In genomic region chr11:69365722-69366121, GRCm38 (mm10) we compare ENCODE assay signal across 8 mouse cellular contexts. TPM values are rescaled to one million over a fixed set of nuclear protein-coding genes. Genes with fewer than 3 reads are reported as not detected.
DNase-seq lines count a peak whose midpoint lies in the region; ATAC-seq lines count a peak whose summit lies in the region.

No protein-coding gene starts in this region.

- ATAC-seq in kidney, embryonic 16.5 days (ENCODE audit: low FRiP score, low TSS enrichment) = no peak
- no peak for ATAC-seq in midbrain, embryonic 14.5 days (ENCODE audit: low FRiP score, low TSS enrichment)

- H3K9ac ChIP-seq in kidney, embryonic 16.5 days (replicated peaks; ENCODE audit: low read length) = peak overlapping the region; percentile 81
- H3K9ac ChIP-seq in midbrain, embryonic 14.5 days (replicated peaks; ENCODE audit: low read length) = peak overlapping the region; percentile 100

- H3K27me3 ChIP-seq in kidney, embryonic 16.5 days (ENCODE audit: insufficient read depth, low read length) = no peaks in the 10 kb centered on the region
- no peaks in the 10 kb centered on the region for H3K27me3 ChIP-seq in midbrain, embryonic 14.5 days (ENCODE audit: control insufficient read depth, insufficient read depth, low read length)

- no peak for DNase-seq in kidney, adult 8-10 months
- peak; percentile 43 for DNase-seq in embryo, embryonic 9.5 days (ENCODE audit: extremely low spot score)
- DNase-seq in induced T-regulatory cell, adult 2 months (ENCODE audit: low read depth) = peak; percentile 39
- DNase-seq in midbrain, embryonic 14.5 days = no peak
- no peak for DNase-seq in adrenal gland, postnatal 4 days (ENCODE audit: low spot score in 2 of 2)
- no peak for DNase-seq in layer of hippocampus, adult 9-10 months (ENCODE audit: low spot score)
- DNase-seq in cerebellum, adult 11-12 months = no peak

- H3K36me3 ChIP-seq in kidney, embryonic 16.5 days (ENCODE audit: insufficient read depth, low read length) = peaks cover 27% of the 10 kb centered on the region
- H3K36me3 ChIP-seq in midbrain, embryonic 14.5 days (ENCODE audit: control insufficient read depth, insufficient read depth, low read length) = peaks cover 36% of the 10 kb centered on the region

- no peaks in the 10 kb centered on the region for H3K9me3 ChIP-seq in kidney, embryonic 16.5 days (ENCODE audit: low read length)
- no peaks in the 10 kb centered on the region for H3K9me3 ChIP-seq in midbrain, embryonic 14.5 days (ENCODE audit: control insufficient read depth, low read length)

- H3K27ac ChIP-seq in kidney, embryonic 16.5 days (ENCODE audit: low read length) = peak overlapping the region; percentile 100
- peak overlapping the region; percentile 100 for H3K27ac ChIP-seq in midbrain, embryonic 14.5 days (replicated peaks; ENCODE audit: low read depth, low read length)

- WGBS in kidney, embryonic 16.5 days = 16% methylated on average over 6 of the region's 6 CpGs
- 25% methylated on average over 6 of the region's 6 CpGs for whole genome bisulfite sequencing in midbrain, embryonic 14.5 days

- H3K4me3 ChIP-seq in kidney, embryonic 16.5 days (ENCODE audit: low read length) = peak overlapping the region; percentile 88
- H3K4me3 ChIP-seq in midbrain, embryonic 14.5 days (replicated peaks; ENCODE audit: low read depth, low read length) = peak overlapping the region; percentile 99

- peaks cover 46% of the 10 kb centered on the region for H3K4me1 ChIP-seq in kidney, embryonic 16.5 days (ENCODE audit: insufficient read depth, low read length)
- peaks cover 33% of the 10 kb centered on the region for H3K4me1 ChIP-seq in midbrain, embryonic 14.5 days (ENCODE audit: control insufficient read depth, insufficient read depth, low read length)

- H3K4me2 ChIP-seq in kidney, embryonic 16.5 days (replicated peaks; ENCODE audit: low read depth, low read length) = peak overlapping the region; percentile 76
- H3K4me2 ChIP-seq in midbrain, embryonic 14.5 days (ENCODE audit: low read length) = peak overlapping the region; percentile 96

RNA-seq across cellular contexts. Expression of gene Chd3, which starts 3.5 kb away (rescaled TPM):
- polyA plus RNA-seq in kidney, embryonic 16.5 days (2015; fragmentation: Nextera tagmentation; extraction: Ambion mirVana) = 58.6 and 67.2 TPM in 2 replicates
- polyA plus RNA-seq in midbrain, embryonic 14.5 days (2014; fragmentation: Nextera tagmentation; extraction: Ambion mirVana) = 77.5 and 80.8 TPM in 2 replicates
- total RNA-seq in adrenal gland, postnatal 4 days (2021) = 100 to 1,000 TPM; 164 to 190 TPM

RNA-seq across cellular contexts. Expression of gene Rnf227, which starts 25.5 kb away (rescaled TPM):
- 16.4 and 17.8 TPM in 2 replicates for polyA plus RNA-seq in kidney, embryonic 16.5 days (2015; fragmentation: Nextera tagmentation; extraction: Ambion mirVana)
- polyA plus RNA-seq in midbrain, embryonic 14.5 days (2014; fragmentation: Nextera tagmentation; extraction: Ambion mirVana) = 222 and 270 TPM in 2 replicates
- 10 to 100 TPM in 1 of 2 experiments, 1 to 10 TPM in 1; 9.4 to 10.6 TPM for total RNA-seq in adrenal gland, postnatal 4 days (2021)

RNA-seq across cellular contexts. Expression of gene Naa38, which starts 29.6 kb away (rescaled TPM):
- 142 and 150 TPM in 2 replicates for polyA plus RNA-seq in kidney, embryonic 16.5 days (2015; fragmentation: Nextera tagmentation; extraction: Ambion mirVana)
- 97.6 and 123 TPM in 2 replicates for polyA plus RNA-seq in midbrain, embryonic 14.5 days (2014; fragmentation: Nextera tagmentation; extraction: Ambion mirVana)
- 100 to 1,000 TPM; 118 to 129 TPM for total RNA-seq in adrenal gland, postnatal 4 days (2021)

RNA-seq across cellular contexts. Expression of gene Cyb5d1, which starts 29.7 kb away (rescaled TPM):
- polyA plus RNA-seq in kidney, embryonic 16.5 days (2015; fragmentation: Nextera tagmentation; extraction: Ambion mirVana) = 34.0 and 37.3 TPM in 2 replicates
- polyA plus RNA-seq in midbrain, embryonic 14.5 days (2014; fragmentation: Nextera tagmentation; extraction: Ambion mirVana) = 17.0 and 24.8 TPM in 2 replicates
- total RNA-seq in adrenal gland, postnatal 4 days (2021) = 10 to 100 TPM; 42.0 to 44.3 TPM

RNA-seq across cellular contexts. Expression of gene Tmem88, which starts 32.3 kb away (rescaled TPM):
- polyA plus RNA-seq in kidney, embryonic 16.5 days (2015; fragmentation: Nextera tagmentation; extraction: Ambion mirVana) = 46.5 and 47.7 TPM in 2 replicates
- 2.6 and 4.9 TPM in 2 replicates for polyA plus RNA-seq in midbrain, embryonic 14.5 days (2014; fragmentation: Nextera tagmentation; extraction: Ambion mirVana)
- total RNA-seq in adrenal gland, postnatal 4 days (2021) = 10 to 100 TPM; 23.4 to 27.2 TPM

Comparison
In these comparisons a context has a peak if more than half of its experiments do, and no peak if none do; other contexts are left out.
1. DNase-seq: peak in embryo, embryonic 9.5 days (single experiment) and induced T-regulatory cell, adult 2 months (single experiment); none in kidney, adult 8-10 months (0 of 2), midbrain, embryonic 14.5 days (single experiment), adrenal gland, postnatal 4 days (0 of 2), layer of hippocampus, adult 9-10 months (single experiment) and cerebellum, adult 11-12 months (single experiment).
2. RNA of gene Rnf227, which starts 25.5 kb away (polyA plus RNA-seq): 222 to 270 TPM in midbrain, embryonic 14.5 days; 16.4 to 17.8 TPM in kidney, embryonic 16.5 days; every median in the first group is over 10 times any median in the second.